Mouse (Mus musculus): ENCODE results near the gene 1700067K01Rik.

DNA sequence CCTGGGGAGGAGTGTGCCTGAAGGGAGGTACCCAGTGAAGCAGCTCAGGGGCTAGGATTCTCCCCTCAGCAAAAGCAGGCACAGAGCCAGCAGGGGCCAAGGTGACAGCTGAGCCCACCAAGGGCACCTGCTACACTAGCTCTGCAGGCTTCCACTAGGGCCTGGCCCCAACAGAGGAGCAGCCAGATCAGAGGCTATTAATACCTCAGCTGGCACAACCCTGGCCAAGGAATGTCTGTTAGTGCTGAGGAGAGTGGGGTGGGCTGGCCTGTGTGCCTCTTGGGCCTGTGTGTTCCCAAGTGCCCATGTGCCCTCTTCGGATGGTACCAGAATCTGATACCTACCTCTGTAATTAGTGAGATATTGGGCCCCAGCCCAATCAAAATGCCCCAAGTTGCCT is 21.1 kb upstream of the 1700067K01Rik start:
- no peak for TF ChIP-seq CTCF (IDR thresholded peaks at IDR 0.05; ENCODE audit: extremely low read depth, insufficient read depth, low read length)
- no peak for TF ChIP-seq POLR2A (IDR thresholded peaks at IDR 0.05; ENCODE audit: extremely low read depth, insufficient read depth, low read length)

All from cortical plate, adult 2 months (tissue).